Mouse (Mus musculus) spleen, adult 2 months (tissue): ENCODE measurements around the gene Pnpla2.

Experiments used
- CTCF ChIP-seq: fragments of 200-500 bp; IDR thresholded peaks from 2 replicates; pipeline ENCODE4 v1.5.1; 2011; ENCODE audit warnings: mild to moderate bottlenecking, inconsistent platforms; ENCODE audit not compliant: insufficient read depth, insufficient read length, insufficient replicate concordance; ENCODE audit errors: extremely low read depth
- POLR2A ChIP-seq: fragments of 200-500 bp; IDR thresholded peaks from 2 replicates; pipeline ENCODE4 v1.6.1; 2011; ENCODE audit warnings: low read depth, low read length, inconsistent platforms

DNA sequence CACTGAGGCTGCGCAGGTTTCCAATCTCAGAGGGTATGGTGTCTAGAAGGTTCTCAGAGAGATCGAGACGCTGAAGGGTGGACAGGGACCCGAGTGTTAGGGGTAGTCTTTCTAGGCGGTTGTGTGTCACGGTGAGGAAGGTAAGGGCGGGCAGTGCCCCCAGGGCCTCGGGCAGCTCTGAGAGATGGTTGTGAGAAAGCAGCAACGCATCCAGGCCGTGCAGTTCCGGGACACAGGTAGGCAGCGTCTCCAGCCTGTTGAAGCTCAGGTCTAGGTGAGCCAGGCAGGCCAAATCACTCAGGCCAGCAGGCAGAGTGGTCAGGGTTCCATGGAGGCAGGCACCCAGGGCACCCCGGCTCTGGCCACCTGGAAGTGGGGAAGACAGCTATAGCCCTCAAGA is 12.8 kb upstream of the Pnpla2 start:
- no peak for TF ChIP-seq CTCF
- TF ChIP-seq POLR2A: no peak
